Mouse (Mus musculus) limb, embryonic 14.5 days (tissue): ENCODE measurements around the gene Samhd1. TPM values are rescaled to one million over a fixed set of nuclear protein-coding genes. Genes with fewer than 3 reads are reported as not detected.

ENCODE experiments used
- ATAC-seq: fragments of 200-750 bp; cut with Nextera tagmentation; 2 replicates; pipeline ENCODE4 v1.8.0; 2017; ENCODE audit warnings: low read depth, moderate number of reproducible peaks, moderate TSS enrichment; ENCODE audit not compliant: low FRiP score
- DNase-seq: peaks from one replicate; pipeline ENCODE4 v3.0.0-alpha.2; 2015; ENCODE audit warnings: low spot score
- H3K27ac ChIP-seq: fragments of 300-500 bp; sonication (generic); replicated peaks from 2 replicates; pipeline ENCODE4 v1.5.1; 2014; ENCODE audit warnings: low read depth, mild to moderate bottlenecking, low read length, moderate library complexity, mixed read lengths
- H3K27me3 ChIP-seq: fragments of 300-500 bp; sonication (generic); 2 replicates; pipeline ENCODE4 v1.6.1; 2014; ENCODE audit warnings: low read length, mixed read lengths; ENCODE audit not compliant: control insufficient read depth, insufficient read depth
- H3K36me3 ChIP-seq: fragments of 300-500 bp; sonication (generic); 2 replicates; pipeline ENCODE4 v1.6.1; 2014; ENCODE audit warnings: mild to moderate bottlenecking, low read length, moderate library complexity, mixed read lengths; ENCODE audit not compliant: control insufficient read depth, insufficient read depth
- H3K4me1 ChIP-seq: fragments of 300-500 bp; sonication (generic); 2 replicates; pipeline ENCODE4 v1.6.1; 2014; ENCODE audit warnings: antibody characterized with exemption, low read length, mixed read lengths; ENCODE audit not compliant: control insufficient read depth, insufficient read depth
- H3K4me2 ChIP-seq: fragments of 300-500 bp; sonication (generic); replicated peaks from 2 replicates; pipeline ENCODE4 v1.6.1; 2014; ENCODE audit warnings: low read depth, mild to moderate bottlenecking, low read length, moderate library complexity; ENCODE audit not compliant: severe bottlenecking
- H3K4me3 ChIP-seq: fragments of 300-500 bp; sonication (generic); replicated peaks from 2 replicates; pipeline ENCODE4 v1.5.1; 2014; ENCODE audit warnings: low read length
- H3K9ac ChIP-seq: fragments of 300-500 bp; sonication (generic); 2 replicates; pipeline ENCODE4 v1.6.1; 2014; ENCODE audit warnings: mild to moderate bottlenecking, low read depth, low read length, moderate library complexity; ENCODE audit not compliant: severe bottlenecking
- H3K9me3 ChIP-seq: fragments of 300-500 bp; sonication (generic); 2 replicates; pipeline ENCODE4 v1.6.1; 2016; ENCODE audit warnings: low read length; ENCODE audit not compliant: control insufficient read depth
- POLR2A ChIP-seq: fragments of 200-500 bp; IDR thresholded peaks from 2 replicates; pipeline ENCODE4 v1.8.0; 2012; ENCODE audit warnings: inconsistent platforms, mild to moderate bottlenecking, moderate library complexity, borderline replicate concordance; ENCODE audit not compliant: insufficient read depth, insufficient read length; ENCODE audit errors: extremely low read depth
- WGBS: fragments of 180-500 bp; shearing (Covaris S2); extraction: QIAGEN DNeasy Blood & Tissue Kit; methylation state at CpG from one replicate; pipeline ENCODE4 v1.1.7; 2014; 5-methylcytosine and 5-hydroxymethylcytosine counted together
- polyA plus RNA-seq, 2 experiments: library from polyadenylated mRNA; depleted of rRNA in 1 of 2; stranded (reverse) in 1 of 2; unstranded in 1 of 2; fragments of >200 nt; fragmentation: Nextera tagmentation in 1 of 2; extraction: Ambion mirVana in 1 of 2; gene quantifications; 2 replicates each; pipeline versions ENCODE4 v1.2.1 to v1.2.3; 2012 to 2014

The Samhd1 gene
- polyA plus RNA-seq, 2 experiments = 24.3 to 33.6 TPM

DNA sequence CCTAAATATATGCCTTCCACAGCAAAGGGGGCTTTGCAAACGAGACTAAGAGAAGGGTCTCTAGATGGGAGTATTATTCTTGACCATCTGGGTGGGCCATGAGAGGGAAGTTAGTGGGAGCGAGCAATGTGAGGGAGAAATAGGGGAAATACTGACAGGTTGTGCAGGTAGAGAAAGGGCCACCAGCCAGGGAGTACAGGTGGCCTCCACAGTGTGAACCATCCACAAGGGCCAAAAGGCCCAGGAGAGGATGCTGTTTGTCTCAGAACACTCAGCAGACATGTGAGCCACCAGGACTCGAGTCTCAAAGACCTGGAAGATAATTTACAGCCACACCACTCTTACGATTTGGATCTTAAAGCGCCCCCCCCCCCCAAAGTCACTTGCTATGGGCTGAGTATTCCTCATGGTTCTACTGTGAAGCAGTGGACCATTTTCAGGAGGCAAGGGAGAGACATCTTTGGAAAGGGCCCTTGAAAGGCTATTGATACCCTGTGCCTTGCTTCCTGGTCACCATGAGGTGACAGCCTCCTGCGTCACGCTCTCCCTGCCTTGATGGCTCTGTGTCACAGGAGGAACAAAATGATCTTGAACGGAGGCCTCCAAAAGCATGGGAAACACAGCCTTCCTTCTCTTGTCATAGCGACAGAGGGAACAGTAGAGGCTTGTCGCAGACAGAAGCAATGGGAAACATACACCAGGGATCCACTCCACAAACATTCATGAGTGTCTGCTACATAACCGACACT, 74.3 kb downstream of the Samhd1 start:
- H3K4me2 ChIP-seq = no peak overlapping the region
- no peaks in the 10 kb centered on the region for H3K27me3 ChIP-seq
- no peak for DNase-seq
- H3K9me3 ChIP-seq = no peaks in the 10 kb centered on the region
- H3K27ac ChIP-seq = no peak overlapping the region
- ATAC-seq = no peak
- no peak for TF ChIP-seq POLR2A
- H3K36me3 ChIP-seq = peaks cover 42% of the 10 kb centered on the region
- no peak overlapping the region for H3K4me3 ChIP-seq
- no peak overlapping the region for H3K9ac ChIP-seq
- WGBS = 83% methylated on average over 11 of the region's 11 CpGs
- H3K4me1 ChIP-seq = peaks cover 30% of the 10 kb centered on the region

DNA sequence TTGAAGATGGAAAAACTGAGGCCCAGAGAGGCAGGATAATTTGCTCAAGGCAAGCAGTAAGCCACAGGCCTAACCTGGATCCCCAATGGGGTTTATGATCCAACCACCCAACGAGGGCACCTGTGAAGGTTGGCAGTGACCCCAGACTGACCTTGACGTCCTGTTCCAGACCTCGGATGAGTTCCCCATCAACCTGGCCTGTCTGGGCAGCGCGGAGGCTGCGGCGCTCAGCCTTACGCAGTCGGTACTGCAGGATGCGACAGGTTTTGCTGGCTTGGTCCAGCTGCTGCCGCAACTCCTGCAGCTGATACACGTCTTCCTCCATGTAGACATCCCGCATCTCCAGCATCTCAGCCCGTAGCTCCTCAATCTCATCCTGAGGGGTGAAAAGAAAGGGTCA, 75.0 kb downstream of the Samhd1 start:
- WGBS = 92% methylated on average over 14 of the region's 14 CpGs
- no peak overlapping the region for H3K4me2 ChIP-seq
- peaks cover 42% of the 10 kb centered on the region for H3K36me3 ChIP-seq
- no peaks in the 10 kb centered on the region for H3K27me3 ChIP-seq
- no peaks in the 10 kb centered on the region for H3K9me3 ChIP-seq
- peaks cover 25% of the 10 kb centered on the region for H3K4me1 ChIP-seq
- DNase-seq = no peak
- TF ChIP-seq POLR2A = no peak
- H3K9ac ChIP-seq = no peak overlapping the region
- no peak overlapping the region for H3K4me3 ChIP-seq
- H3K27ac ChIP-seq = no peak overlapping the region
- ATAC-seq = no peak

DNA sequence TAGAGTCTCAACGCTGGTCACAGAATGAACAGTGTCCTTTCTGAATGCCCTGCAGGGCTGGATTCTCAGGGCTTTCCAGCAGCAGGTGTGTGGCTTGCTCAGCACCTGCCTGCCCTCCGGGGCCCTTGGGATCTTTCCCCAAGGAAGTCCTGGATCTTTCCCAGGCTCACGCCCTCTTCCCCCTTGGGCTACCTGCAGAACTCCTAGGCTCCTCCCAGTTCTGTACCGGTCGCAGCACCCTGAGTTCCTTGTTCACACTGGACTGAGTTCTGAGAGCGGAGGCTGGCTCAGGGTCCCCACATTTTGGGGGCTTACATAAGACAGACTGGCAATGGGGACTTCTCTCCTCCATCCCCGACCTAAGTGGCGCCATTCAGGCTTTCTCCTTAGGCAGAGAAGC, 75.9 kb downstream of the Samhd1 start:
- Histone ChIP-seq H3K36me3 (peaks cover 41% of the 10 kb centered on the region), H3K4me1 (peaks cover 25% of the 10 kb centered on the region), H3K27ac (peak overlapping the region; percentile 74), H3K4me3 (no peak overlapping the region), H3K27me3 (no peaks in the 10 kb centered on the region), H3K9ac (no peak overlapping the region), H3K9me3 (no peaks in the 10 kb centered on the region), H3K4me2 (peak overlapping the region; percentile 44)
- ATAC-seq (no peak), DNase-seq (no peak)
- WGBS = 58% methylated on average over 8 of the region's 8 CpGs
- TF ChIP-seq POLR2A = no peak

DNA sequence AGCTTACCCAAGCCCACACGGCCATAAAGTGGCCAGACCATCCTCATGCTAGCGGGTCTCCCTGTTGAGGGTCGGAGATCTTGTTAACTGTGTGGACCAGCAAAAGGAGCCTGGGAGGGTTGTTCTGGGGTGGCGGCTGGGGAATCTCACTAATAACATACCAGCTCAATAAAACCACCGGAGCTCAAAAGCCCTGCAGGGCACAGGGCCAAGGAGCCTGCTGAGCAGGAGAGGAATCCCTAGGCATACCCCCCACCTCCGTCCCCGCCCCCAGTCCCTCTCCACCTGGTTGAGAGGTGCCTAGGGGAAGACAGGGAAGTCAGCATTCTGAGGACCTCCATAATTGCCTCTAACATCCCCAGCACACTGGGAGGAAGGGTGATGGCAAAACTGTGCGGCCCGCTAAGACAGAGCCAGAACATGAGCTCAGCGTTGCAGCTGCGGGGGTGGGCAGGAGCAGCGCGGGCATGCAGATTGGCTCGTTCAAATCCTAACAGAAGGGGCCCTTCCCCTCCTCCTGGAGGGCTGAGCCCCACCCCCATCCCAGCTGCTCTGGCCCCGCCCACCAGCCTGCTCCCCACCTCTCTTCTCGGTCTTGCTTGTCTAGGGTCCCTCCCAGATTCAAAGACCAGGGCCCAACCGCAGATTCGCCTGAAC, 76.6 kb downstream of the Samhd1 start:
- WGBS = 7% methylated on average over 16 of the region's 18 CpGs
- Histone ChIP-seq H3K27me3 (no peaks in the 10 kb centered on the region), H3K36me3 (peaks cover 39% of the 10 kb centered on the region), H3K27ac (peak overlapping the region; percentile 74), H3K4me3 (peak overlapping the region; percentile 16), H3K4me2 (peak overlapping the region; percentile 44), H3K4me1 (peaks cover 23% of the 10 kb centered on the region), H3K9ac (peak overlapping the region; percentile 22), H3K9me3 (no peaks in the 10 kb centered on the region)
- DNase-seq = peak; percentile 90
- ATAC-seq = peak; percentile 91
- TF ChIP-seq POLR2A = no peak

DNA sequence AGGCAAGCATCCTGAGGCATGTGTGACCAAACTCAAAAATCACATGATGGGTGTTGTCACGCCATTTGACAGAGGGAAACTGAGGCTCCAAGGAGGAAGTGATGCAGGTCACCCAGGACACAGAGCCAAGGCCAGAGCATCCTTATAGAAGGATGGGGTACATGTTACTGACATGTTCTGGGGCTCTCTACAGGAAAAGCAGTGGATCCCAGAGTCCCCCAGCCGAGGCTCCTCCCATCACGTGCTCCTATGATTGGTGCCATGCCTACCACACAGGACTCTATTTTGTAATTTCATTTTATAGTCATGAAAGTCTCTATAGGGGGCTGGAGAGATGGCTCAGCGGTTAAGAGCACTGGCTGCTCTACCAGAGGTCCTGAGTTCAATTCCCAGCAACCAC, 77.3 kb downstream of the Samhd1 start:
- no peak overlapping the region for H3K4me3 ChIP-seq
- DNase-seq = no peak
- 80% methylated on average over 4 of the region's 4 CpGs for WGBS
- H3K36me3 ChIP-seq = peaks cover 46% of the 10 kb centered on the region
- no peak overlapping the region for H3K9ac ChIP-seq
- ATAC-seq = no peak
- no peaks in the 10 kb centered on the region for H3K9me3 ChIP-seq
- no peaks in the 10 kb centered on the region for H3K27me3 ChIP-seq
- H3K27ac ChIP-seq = peak overlapping the region; percentile 74; the same call in 1 of the 2 replicates
- no peak overlapping the region for H3K4me2 ChIP-seq
- H3K4me1 ChIP-seq = peaks cover 23% of the 10 kb centered on the region
- TF ChIP-seq POLR2A = no peak
